Mouse (Mus musculus): ENCODE results near the gene Kansl3.

The Kansl3 gene

DNA sequence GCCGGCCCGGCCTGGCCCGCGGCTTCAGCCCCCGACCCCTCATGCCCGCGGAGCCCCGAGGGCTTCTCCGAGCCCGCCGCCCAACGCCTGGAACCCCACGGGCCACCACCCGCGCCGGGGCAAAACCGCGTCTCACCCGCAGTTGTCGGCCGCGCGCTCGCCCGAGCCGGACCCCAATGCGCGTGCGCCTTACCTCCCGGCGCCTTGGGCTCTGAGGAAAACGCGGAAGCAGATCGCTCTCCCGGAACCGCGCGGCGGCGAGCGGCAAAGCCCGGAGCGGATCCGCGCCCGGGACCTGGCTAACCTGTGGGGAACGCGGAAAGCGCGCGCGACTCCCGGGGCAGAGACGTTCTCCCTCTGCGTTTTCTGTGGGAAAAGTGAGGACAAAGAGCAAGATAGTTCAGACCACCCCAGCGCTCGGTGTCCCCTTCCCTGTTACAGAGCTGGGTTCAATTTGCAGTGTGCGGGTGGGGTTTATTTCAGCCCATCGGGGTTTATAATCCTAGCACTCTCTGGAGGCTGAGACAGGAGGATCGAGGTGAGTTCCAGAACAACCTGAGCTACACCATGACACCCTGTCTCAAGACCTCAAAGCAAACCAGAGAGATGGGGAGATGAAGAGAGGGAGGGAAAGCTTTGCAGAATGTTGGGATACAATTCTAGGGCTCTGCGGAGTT is at the start of gene Kansl3:
Kansl3 (minus strand) TSS at position 213 of the 677 bp plus-strand sequence.
- peak; percentile 66; the same call in 1 of the 2 replicates for TF ChIP-seq GATA4 (IDR thresholded peaks at IDR 0.05; ENCODE audit: insufficient replicate concordance, low read length)

DNA sequence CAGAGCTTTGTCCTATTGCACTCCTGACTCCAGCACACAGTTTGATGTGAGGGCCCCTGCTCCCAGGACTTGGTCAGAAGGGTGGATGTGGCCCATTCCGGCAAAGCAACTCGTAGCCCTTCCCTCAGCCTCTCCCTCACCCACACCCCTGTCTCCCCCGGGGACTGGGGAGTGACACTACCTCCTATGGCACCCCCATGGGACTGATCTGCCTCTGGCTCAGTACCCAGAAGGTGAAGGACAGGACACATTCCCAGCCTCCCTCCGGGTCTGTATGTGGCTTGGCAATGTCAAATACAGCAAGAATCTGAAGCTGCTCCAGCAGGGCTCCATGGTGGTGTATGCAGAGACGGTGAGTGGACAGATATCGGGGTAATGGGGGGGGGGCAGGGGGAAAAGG is 35.5 kb upstream of the Kansl3 start:
- TF ChIP-seq GATA4 (IDR thresholded peaks at IDR 0.05; ENCODE audit: insufficient replicate concordance, low read length) = no peak

DNA sequence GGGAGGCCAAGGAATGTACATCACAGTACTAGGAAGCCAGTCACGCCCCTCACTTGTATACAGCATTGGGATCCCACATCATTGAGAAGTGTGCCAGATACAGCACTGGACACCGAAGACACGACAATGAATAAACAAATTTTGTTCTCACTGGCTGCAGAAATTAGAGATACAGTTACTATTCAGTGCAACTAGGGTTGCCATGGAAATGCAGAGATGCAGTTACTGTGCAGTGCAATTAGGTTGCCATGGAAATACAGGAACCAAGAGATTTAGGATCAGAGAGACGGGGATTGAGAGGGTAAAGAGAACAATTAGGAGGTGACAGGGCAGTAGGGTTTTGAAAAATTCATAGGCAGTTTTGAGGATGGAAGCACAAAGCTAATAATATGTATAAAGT is 32.5 kb upstream of the Kansl3 start:
- no peak for TF ChIP-seq GATA4 (IDR thresholded peaks at IDR 0.05; ENCODE audit: insufficient replicate concordance, low read length)

DNA sequence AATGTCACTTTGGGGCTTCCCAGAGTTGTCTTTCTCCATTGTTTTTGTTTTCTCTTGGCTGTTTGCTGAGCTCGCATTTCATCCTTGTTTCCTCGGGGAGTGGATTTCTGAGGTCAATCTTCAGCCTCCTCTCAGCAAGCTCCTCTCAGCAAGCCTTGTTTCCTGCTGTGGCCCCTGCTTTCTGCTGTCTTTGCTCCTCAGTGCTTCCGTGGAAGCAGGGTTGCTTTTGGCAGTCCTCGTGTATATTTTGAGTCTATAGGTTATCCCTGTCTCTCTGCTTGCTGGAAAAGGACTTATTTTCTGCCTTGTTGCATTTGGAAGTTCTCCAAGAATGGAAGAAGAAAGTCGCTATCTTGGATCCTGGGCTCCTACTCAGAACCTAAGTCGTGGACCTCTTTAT is 28.1 kb upstream of the Kansl3 start:
- no peak for TF ChIP-seq GATA4 (IDR thresholded peaks at IDR 0.05; ENCODE audit: insufficient replicate concordance, low read length)

DNA sequence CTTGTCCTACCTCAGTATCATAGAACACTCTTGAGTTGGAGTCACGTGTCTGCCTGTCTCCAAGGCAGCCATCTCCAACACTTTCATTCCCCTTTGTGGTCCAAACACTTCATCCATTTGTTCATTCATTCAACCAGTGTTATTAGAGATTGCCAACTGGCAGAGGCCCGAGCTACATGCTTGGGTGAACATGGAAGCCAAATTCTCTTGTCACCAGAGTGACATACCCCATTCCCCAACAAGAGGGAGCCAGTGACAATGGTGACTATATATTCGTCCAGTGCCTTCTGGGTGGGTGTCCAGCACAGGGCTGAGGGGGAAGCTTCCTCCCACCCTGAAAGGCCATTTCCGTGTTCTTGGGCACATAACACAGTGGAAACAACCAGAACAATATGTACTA is 10.6 kb upstream of the Kansl3 start:
- TF ChIP-seq GATA4 (IDR thresholded peaks at IDR 0.05; ENCODE audit: insufficient replicate concordance, low read length) = no peak

DNA sequence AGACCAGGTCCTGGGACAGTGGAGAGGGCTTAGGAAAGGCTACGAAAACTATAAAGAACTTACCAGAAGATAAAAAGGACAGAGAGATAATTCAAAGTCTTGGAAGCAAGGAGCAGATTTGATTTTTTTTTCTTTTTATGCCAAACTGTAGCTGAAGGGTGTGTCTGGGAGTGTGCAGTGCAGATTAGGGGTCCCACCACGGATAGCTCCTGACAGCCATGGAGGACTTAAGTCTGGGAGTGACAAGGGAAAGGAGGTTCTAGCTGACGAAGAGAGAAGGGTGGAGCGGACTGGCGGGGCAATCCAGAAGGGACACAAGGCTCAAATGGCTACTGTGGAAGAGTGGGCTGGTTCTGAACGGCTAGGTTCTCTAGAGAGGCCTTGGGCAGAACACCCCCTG is 9.9 kb upstream of the Kansl3 start:
- no peak for TF ChIP-seq GATA4 (IDR thresholded peaks at IDR 0.05; ENCODE audit: insufficient replicate concordance, low read length)

DNA sequence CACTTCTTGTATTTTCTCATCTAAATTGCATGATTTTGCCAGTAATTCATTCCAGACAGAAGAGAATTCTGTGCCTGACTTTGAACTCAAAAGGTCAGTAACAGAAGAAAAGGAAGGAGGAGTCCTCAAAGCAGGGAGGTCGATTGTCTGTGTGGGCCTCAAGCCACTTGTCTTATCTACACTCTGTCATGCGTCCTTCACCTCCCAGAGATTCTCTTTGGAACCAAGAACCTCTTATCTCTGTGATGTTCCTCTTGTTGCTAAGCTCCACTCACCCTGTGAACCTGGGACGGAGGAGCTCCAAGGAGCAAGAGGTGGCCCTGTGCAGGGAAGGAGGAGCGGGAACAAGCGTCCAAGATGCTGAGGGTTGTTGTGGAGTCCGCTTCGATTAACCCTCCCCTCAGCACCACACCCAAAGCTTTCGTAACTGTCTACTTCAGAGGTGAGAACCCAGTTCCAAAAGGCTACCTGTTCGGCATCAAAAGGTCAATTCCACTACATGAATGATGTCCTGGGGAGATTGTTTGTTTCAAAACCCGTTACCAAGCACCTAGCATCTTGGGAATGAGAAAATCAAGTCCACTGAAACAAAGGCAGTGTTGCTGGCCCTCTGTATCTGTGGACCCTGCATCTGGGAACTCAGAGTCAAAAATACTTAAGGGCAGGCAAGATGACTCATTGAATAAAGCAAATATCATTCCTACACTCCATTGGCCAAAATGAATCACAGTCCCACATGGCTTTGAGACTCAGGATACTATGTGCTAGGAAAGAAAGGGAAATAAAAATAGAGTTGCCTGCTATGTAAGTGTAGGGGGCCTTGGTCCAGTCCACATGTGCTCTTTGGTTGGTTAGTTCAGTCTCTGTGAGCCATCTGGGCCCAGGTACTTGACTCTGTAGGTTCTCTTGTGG is 3.2 kb upstream of the Kansl3 start, which contains the start of gene Fer1l5:
Fer1l5 (plus strand) TSS at position 358 of the 912 bp plus-strand sequence.
- TF ChIP-seq GATA4 (IDR thresholded peaks at IDR 0.05; ENCODE audit: insufficient replicate concordance, low read length) = no peak

DNA sequence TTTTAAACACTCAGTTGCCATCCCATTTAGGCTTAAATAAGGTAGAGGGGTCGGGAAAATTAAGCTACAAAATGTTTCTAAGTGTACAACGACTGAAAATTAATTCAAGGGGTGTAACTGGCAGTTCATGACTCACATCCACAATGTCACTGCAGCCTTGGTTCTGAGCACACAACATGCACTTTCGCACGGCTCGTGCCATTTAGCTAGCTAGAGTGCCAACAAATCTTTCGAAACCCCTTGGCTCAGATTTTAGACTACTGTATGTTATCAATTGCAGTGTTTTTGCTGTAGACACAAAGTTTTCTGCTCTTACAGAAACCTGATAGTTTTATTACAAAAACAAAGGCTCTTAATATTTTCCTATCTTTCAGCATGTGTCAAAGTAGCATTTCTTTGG is 1.9 kb upstream of the Kansl3 start:
- TF ChIP-seq GATA4 (IDR thresholded peaks at IDR 0.05; ENCODE audit: insufficient replicate concordance, low read length) = no peak

DNA sequence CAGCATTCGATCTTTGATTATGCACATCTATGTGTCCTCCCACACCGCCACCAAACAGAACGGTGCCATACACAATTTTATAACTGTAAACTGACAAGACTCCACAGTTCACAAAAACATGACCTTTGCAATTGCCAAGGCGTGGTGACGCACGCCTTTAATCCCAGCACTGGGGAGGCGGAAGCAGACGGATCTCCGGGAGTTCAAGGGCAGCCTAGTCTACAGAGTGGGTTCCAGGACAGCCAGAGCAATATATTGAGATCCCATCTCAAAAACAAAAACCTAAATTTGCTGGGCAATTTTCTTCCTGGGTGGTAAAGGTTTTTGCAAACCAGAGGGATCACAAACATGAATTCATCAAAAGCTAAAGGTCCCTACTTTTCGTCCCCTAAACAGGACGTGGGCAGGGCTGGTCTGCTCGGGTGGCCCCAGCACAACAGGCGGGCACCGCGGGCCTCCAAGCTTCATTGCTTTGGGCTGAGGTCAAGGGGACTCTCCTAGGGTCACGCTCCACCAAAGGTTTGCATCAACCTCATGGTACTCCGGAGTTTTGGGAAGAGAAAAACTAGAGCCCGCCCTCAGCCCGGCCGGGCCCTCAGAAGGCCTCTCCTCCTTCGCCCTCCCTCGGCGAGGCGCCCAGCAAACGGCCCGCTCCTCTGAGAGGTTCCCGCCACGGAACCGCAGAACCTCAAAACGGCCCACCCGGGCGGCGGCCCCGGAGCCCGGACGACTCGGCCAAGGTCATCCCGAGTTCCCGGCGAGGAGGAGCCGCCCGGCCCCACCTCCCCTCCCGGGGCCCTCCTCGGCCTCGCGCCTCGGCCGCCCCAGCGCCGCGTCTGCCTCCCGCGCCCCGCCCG is 641 bp downstream of the Kansl3 start:
- TF ChIP-seq GATA4 (IDR thresholded peaks at IDR 0.05; ENCODE audit: insufficient replicate concordance, low read length) = no peak

DNA sequence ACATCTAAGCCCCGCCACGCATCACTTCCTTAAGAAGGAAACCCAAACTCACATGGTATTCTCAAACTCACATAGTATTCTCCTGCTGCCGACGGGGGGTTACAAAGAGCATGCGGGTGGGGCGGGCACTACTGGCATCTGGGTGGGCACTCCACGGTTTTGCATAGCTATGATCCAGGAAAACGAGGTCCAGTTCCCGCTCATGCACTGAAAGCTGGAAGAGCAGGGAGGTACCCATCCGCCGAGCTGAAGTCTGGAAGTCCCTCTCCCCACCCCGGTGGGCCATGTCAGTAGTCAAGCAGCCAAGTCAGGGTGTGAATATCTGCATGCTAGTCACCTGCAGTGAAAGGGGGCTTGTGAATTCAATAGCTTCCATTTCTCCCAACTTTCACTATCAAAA is 1.3 kb downstream of the Kansl3 start:
- no peak for TF ChIP-seq GATA4 (IDR thresholded peaks at IDR 0.05; ENCODE audit: insufficient replicate concordance, low read length)

DNA sequence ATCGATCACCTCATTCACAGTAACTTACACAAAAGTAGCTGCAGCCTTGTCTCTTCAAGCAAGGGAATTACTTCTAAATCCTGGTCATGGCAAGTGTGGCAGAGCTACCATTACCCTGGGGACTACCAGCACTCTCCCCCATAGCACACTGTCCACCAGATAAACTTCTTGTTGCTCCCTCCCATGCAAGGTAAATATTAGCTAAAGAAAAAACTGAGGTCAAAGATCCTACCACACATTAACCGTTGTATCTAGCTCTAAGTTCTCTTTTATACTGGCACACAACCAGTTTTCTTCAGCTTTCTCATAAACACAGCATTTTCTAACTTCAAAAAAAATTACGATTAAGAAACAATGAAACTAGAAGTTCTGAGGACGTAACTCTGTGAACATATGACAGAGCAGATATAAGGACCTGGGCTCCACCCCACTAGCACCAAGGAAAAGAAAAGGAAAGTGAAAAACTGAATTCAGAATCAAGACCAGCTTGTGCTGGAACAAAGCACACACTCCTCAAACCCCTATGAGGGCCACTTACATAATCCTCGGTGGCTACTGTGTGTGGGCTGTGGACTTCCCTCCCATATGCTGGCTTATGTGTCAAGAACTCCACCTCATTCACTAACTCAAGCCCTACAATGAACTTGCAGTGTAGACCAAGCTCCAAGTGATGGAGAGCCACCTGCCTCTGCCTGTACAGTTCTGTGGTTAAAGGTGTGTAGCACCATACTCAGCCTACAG is 11.9 kb downstream of the Kansl3 start:
- TF ChIP-seq GATA4 (IDR thresholded peaks at IDR 0.05; ENCODE audit: insufficient replicate concordance, low read length) = 0 out of 2 replicates have a peak, but pooled peaks have one; percentile 17

DNA sequence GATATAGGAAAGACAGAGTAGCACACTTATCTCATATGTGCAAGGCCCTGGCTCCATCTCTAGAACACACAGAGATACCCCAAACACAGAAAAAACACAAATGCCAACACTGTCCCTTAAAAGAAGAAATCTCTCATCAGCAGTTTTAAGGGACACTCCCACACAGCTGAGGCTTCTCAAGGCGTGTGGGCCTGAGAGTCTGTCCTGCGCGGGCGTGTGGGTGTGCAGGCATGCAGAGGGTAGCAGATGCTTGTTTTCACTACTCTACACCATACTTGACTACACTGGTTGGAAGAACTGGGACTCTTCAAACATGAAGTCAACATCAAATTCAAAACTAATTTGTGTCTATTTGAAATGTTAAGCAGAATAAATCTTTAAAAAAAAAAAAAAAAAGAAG is 16.6 kb downstream of the Kansl3 start:
- TF ChIP-seq GATA4 (IDR thresholded peaks at IDR 0.05; ENCODE audit: insufficient replicate concordance, low read length) = no peak

DNA sequence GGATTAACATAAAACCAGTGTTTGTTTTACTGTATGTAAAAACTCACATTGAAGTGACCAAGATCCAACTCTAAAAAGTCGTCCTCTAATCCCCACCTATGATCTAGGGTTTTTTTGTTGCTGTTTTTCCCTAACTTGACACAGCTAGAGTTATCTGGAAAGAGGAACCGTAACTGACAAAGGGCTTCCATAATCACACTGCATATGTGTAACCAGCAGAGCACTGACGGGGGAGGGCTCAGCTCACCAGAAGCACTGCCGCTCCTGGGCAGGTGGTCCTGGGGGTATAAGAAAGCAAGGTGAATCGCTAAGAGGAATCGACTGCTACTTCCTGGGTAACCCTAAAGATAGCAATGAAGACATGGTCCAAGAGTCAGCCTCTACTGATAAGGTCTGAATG is 26.4 kb downstream of the Kansl3 start:
- no peak for TF ChIP-seq GATA4 (IDR thresholded peaks at IDR 0.05; ENCODE audit: insufficient replicate concordance, low read length)

Data from liver, adult (tissue).